Mouse (Mus musculus) heart, postnatal 0 days (tissue): ENCODE results near the gene Mov10.

Experiments
- CTCF ChIP-seq: IDR thresholded peaks from 2 replicates; pipeline ENCODE4 v1.5.1; 2016; ENCODE audit warnings: antibody characterized with exemption, control low read depth, low read depth
- EP300 ChIP-seq: IDR thresholded peaks from 2 replicates; pipeline ENCODE4 v1.6.1; 2016; ENCODE audit warnings: antibody characterized with exemption, low read depth

GRCm38 (mm10) chr3:104801481-104801880 lies 16.9 kb downstream of the Mov10 start:
- TF ChIP-seq CTCF (no peak), EP300 (no peak)
